Mouse (Mus musculus) lung, postnatal 0 days (tissue): ENCODE measurements around the gene Serpinb6c. TPM values are rescaled to one million over a fixed set of nuclear protein-coding genes. Genes with fewer than 3 reads are reported as not detected.

Source experiments
- ATAC-seq: fragments of 200-750 bp; cut with Nextera tagmentation; 2 replicates; pipeline ENCODE4 v1.8.0; 2017; ENCODE audit warnings: moderate library complexity
- DNase-seq: peaks from one replicate; pipeline ENCODE4 v3.0.0-alpha.2; 2016; ENCODE audit warnings: low spot score
- H3K27ac ChIP-seq: fragments of 300-500 bp; sonication (generic); 2 replicates; pipeline ENCODE4 v1.5.1; 2014; ENCODE audit warnings: antibody characterized with exemption, mild to moderate bottlenecking, low read length, mixed read lengths
- H3K27me3 ChIP-seq: fragments of 300-500 bp; sonication (generic); replicated peaks from 2 replicates; pipeline ENCODE4 v1.6.1; 2014; ENCODE audit warnings: low read length, mixed read lengths; ENCODE audit not compliant: insufficient read depth
- H3K36me3 ChIP-seq: fragments of 300-500 bp; sonication (generic); 2 replicates; pipeline ENCODE4 v1.6.1; 2014; ENCODE audit warnings: low read length, mixed read lengths; ENCODE audit not compliant: insufficient read depth
- H3K4me1 ChIP-seq: fragments of 300-500 bp; sonication (generic); 2 replicates; pipeline ENCODE4 v1.6.1; 2014; ENCODE audit warnings: antibody characterized with exemption, low read depth, low read length, mixed read lengths; ENCODE audit not compliant: insufficient read depth
- H3K4me2 ChIP-seq: fragments of 300-500 bp; sonication (generic); replicated peaks from 2 replicates; pipeline ENCODE4 v1.6.1; 2014; ENCODE audit warnings: low read depth, mild to moderate bottlenecking, low read length, moderate library complexity, mixed read lengths
- H3K4me3 ChIP-seq: fragments of 300-500 bp; sonication (generic); 2 replicates; pipeline ENCODE4 v1.5.1; 2014; ENCODE audit warnings: low read depth, low read length
- H3K9ac ChIP-seq: fragments of 300-500 bp; sonication (generic); replicated peaks from 2 replicates; pipeline ENCODE4 v1.6.1; 2014; ENCODE audit warnings: low read depth, mild to moderate bottlenecking
- H3K9me3 ChIP-seq: fragments of 300-500 bp; sonication (generic); 2 replicates; pipeline ENCODE4 v1.6.1; 2016; ENCODE audit warnings: low read length, mixed read lengths
- CTCF ChIP-seq: IDR thresholded peaks from 2 replicates; pipeline ENCODE4 v1.5.1; 2016; ENCODE audit warnings: antibody characterized with exemption, mild to moderate bottlenecking
- EP300 ChIP-seq: IDR thresholded peaks from 2 replicates; pipeline ENCODE4 v1.6.1; 2016; ENCODE audit warnings: antibody characterized with exemption, mild to moderate bottlenecking, control low read depth
- WGBS: fragments of 180-500 bp; shearing (Covaris S2); extraction: QIAGEN DNeasy Blood & Tissue Kit; methylation state at CpG from one replicate; pipeline ENCODE4 v1.1.7; 2014; 5-methylcytosine and 5-hydroxymethylcytosine counted together
- polyA plus RNA-seq: library from polyadenylated mRNA; unstranded; fragments of >200 nt; fragmentation: Nextera tagmentation; extraction: Ambion mirVana; gene quantifications from 2 replicates; pipeline ENCODE4 v1.2.1, GENCODE M21; 2015

The Serpinb6c gene
- polyA plus RNA-seq, 1 experiment from 2014 or later = not detected

DNA sequence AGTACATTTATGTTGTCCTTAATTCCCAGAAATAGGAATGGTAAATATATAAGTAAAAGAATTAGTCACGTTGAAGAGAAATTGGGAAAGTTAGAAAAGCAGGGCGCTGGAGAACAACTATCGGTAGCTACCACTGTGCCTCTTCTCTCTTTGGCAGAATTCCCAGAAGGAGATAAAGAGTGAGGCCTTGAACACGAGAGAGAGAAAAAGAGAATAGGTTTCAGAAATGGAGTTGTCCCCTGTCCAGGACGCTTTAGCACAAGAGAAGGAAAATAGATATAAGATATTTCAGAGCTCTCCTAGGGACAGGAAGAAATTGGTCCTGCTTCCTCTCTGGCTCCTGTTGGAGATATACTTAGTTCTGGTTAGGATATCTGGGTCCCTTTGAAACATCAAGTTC, 31.6 kb upstream of the Serpinb6c start:
- Histone ChIP-seq H3K4me1 (peaks cover 11% of the 10 kb centered on the region; the same call in 1 of the 2 replicates), H3K27ac (no peak overlapping the region), H3K4me3 (no peak overlapping the region), H3K27me3 (no peaks in the 10 kb centered on the region), H3K9ac (no peak overlapping the region), H3K4me2 (no peak overlapping the region), H3K9me3 (no peaks in the 10 kb centered on the region), H3K36me3 (no peaks in the 10 kb centered on the region)
- no peak for TF ChIP-seq EP300
- no peak for TF ChIP-seq CTCF
- 35% methylated on average over 5 of the region's 5 CpGs for WGBS
- no peak for DNase-seq
- no peak for ATAC-seq

DNA sequence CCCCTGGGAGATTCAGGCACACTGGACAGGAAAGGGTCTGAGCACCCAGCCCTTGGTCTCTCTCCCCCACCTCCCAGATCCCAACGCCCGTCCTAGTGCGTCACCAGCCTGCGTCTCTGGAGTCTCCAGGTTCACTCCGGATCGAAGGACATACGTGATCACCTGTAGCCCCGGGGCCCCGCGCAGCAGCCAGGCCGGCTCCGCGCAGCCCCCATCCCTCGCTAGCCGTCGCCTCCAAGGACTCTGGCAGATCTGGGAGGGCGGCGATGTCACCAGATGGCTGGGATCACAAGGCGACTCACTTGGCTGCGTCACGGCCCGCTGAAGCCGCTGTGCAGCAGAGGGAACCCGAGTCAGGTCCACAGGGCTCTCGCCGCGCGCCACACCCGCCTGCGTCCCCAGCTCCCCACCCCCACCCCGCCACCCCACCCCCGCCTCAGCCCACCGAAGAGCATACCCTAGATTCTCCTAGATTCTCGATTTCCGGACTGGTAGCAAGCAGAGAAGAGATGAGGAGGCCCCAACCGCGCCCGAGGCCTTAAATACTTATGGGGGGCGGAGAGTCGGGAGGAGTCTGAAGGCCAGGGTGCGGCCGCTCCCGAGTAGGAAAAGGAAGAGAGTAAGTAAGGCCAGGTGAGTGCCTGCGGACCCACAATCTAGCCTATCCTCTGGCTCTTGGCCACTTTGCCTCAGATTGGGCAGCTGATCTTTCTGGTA, 30.1 kb upstream of the Serpinb6c start:
- Histone ChIP-seq H3K9ac (peak overlapping the region; percentile 90), H3K27ac (peak overlapping the region; percentile 85), H3K27me3 (no peaks in the 10 kb centered on the region), H3K4me2 (peak overlapping the region; percentile 76), H3K4me1 (peaks cover 11% of the 10 kb centered on the region; the same call in 1 of the 2 replicates), H3K36me3 (no peaks in the 10 kb centered on the region; the same call in 1 of the 2 replicates), H3K4me3 (peak overlapping the region; percentile 80), H3K9me3 (no peaks in the 10 kb centered on the region)
- TF ChIP-seq CTCF (no peak; the same call in 1 of the 2 replicates), EP300 (no peak)
- 1% methylated on average over 37 of the region's 44 CpGs for WGBS
- peak; percentile 87 for ATAC-seq
- DNase-seq = peak; percentile 92

DNA sequence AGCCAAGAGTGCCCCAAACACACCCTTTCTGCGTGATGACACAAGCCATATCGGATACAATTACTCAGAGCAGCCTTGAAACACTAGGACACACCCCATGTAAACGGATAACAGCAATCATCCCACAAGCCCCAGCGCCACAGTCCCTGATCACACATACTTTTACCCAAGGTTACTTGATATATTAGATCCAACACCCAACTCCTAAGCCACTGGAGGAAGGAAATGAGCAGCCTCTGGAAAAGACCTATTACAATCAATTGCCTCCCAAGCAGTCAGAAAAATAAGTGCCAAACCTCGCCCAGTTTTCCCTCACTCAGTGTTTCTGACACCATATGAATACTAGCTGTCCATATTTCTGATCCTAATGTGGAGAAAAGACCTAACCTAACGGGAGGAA, 29.2 kb upstream of the Serpinb6c start:
- peak; percentile 25 for DNase-seq
- Histone ChIP-seq H3K4me2 (peak overlapping the region; percentile 76), H3K4me3 (peak overlapping the region; percentile 80), H3K4me1 (peaks cover 11% of the 10 kb centered on the region; the same call in 1 of the 2 replicates), H3K27me3 (no peaks in the 10 kb centered on the region), H3K36me3 (no peaks in the 10 kb centered on the region; the same call in 1 of the 2 replicates), H3K9ac (peak overlapping the region; percentile 90; the same call in 1 of the 2 replicates), H3K27ac (0 out of 2 replicates have a peak overlapping the region, but pooled peaks have one; percentile 85), H3K9me3 (no peaks in the 10 kb centered on the region)
- 51% methylated on average over 6 of the region's 6 CpGs for WGBS
- ATAC-seq = 0 out of 2 replicates have a peak, but pooled peaks have one; percentile 14
- TF ChIP-seq EP300 (no peak), CTCF (no peak)

DNA sequence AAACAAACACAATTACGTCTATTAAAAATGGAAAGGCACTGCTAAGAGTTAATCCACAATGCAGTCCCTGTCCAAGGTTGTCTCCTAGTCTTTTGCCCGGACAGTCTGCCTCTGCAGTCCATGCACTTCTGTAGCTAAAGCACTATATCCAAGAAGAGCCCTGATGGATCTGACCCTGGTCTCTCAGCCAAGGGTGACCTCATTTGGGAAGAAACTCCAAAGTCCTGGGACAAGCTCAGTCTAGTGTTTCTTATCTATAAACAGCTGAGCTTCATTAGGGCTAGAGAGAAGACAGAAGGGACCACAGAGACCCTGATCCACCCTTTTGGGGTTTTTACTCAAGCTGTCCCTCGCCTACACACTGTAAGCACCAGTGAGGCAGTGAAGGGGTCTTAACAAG, 25.4 kb upstream of the Serpinb6c start:
- Histone ChIP-seq H3K4me3 (no peak overlapping the region), H3K9me3 (no peaks in the 10 kb centered on the region), H3K4me2 (no peak overlapping the region), H3K27me3 (no peaks in the 10 kb centered on the region), H3K9ac (no peak overlapping the region), H3K4me1 (peaks cover 6% of the 10 kb centered on the region; the same call in 1 of the 2 replicates), H3K27ac (no peak overlapping the region), H3K36me3 (no peaks in the 10 kb centered on the region; the same call in 1 of the 2 replicates)
- ATAC-seq (no peak), DNase-seq (no peak)
- TF ChIP-seq EP300 (no peak), CTCF (no peak)
- WGBS = 81% methylated on average over 3 of the region's 3 CpGs

DNA sequence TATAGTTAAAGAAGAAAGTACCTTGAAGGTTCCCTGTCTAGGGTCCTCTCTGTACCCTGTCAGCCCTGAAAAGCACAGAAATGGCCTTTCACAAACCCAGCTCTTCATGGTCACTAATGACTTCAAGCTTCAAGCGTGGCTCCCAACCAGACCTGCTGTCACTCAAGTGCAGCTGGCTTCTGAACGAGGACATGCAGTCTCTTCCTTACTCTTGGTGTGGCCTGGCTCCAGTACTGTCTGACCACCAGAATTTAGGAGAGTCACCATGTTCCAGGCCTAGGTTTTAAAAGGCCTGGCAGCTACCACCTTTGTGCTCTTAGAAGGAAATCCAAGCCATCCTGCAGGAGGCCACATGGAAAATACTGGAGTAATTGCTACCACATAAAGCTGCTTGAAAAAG, 24.8 kb upstream of the Serpinb6c start:
- H3K27ac ChIP-seq = no peak overlapping the region
- 77% methylated on average over 2 of the region's 2 CpGs for WGBS
- ATAC-seq (no peak), DNase-seq (no peak)
- no peak overlapping the region for H3K9ac ChIP-seq
- no peak overlapping the region for H3K4me3 ChIP-seq
- H3K4me2 ChIP-seq = no peak overlapping the region
- no peaks in the 10 kb centered on the region for H3K9me3 ChIP-seq
- no peaks in the 10 kb centered on the region for H3K27me3 ChIP-seq
- H3K36me3 ChIP-seq = no peaks in the 10 kb centered on the region; the same call in 1 of the 2 replicates
- TF ChIP-seq EP300 (no peak), CTCF (no peak)
- H3K4me1 ChIP-seq = peaks cover 6% of the 10 kb centered on the region; the same call in 1 of the 2 replicates

DNA sequence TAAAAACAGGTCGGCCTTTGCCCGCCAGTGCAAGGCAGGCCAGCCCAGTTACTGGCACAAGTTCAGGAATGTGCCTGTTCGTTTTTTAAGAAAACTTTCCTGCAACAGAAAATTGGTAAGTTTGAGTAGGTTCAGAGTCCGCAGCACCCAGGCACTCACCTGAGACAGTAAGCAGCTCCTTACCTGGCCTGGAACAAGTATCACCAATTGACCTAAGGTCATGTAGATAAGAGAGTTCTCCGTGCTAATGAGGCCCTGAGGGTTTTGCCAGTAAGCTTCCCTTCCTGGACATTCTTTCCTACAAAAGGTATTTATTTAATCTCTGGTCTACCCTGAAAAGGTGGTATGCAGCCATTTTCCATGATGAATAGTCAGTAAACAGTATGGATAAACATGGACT, 16.2 kb upstream of the Serpinb6c start:
- DNase-seq = no peak
- WGBS = 57% methylated on average over 5 of the region's 5 CpGs
- peaks cover 10% of the 10 kb centered on the region; the same call in 1 of the 2 replicates for H3K36me3 ChIP-seq

More for the DNA sequence above, 16.2 kb upstream of the Serpinb6c start:
- no peak for TF ChIP-seq EP300
- TF ChIP-seq CTCF = no peak
- Histone ChIP-seq H3K27me3 (no peaks in the 10 kb centered on the region), H3K9me3 (no peaks in the 10 kb centered on the region), H3K4me3 (no peak overlapping the region), H3K4me2 (no peak overlapping the region), H3K4me1 (no peaks in the 10 kb centered on the region), H3K9ac (no peak overlapping the region), H3K27ac (no peak overlapping the region)
- ATAC-seq = no peak
